Mouse (Mus musculus): ENCODE measurements around the gene Gm20388. TPM values are rescaled to one million over a fixed set of nuclear protein-coding genes. Genes with fewer than 3 reads are reported as not detected.
"Not testable (repeated sequence)": the region's sequence is repeated elsewhere in the genome, so short reads cannot be mapped to it uniquely, and the experiment has no call there.

Gene Gm20388
- polyA plus RNA-seq, 1 experiment, result 59.3 TPM

DNA sequence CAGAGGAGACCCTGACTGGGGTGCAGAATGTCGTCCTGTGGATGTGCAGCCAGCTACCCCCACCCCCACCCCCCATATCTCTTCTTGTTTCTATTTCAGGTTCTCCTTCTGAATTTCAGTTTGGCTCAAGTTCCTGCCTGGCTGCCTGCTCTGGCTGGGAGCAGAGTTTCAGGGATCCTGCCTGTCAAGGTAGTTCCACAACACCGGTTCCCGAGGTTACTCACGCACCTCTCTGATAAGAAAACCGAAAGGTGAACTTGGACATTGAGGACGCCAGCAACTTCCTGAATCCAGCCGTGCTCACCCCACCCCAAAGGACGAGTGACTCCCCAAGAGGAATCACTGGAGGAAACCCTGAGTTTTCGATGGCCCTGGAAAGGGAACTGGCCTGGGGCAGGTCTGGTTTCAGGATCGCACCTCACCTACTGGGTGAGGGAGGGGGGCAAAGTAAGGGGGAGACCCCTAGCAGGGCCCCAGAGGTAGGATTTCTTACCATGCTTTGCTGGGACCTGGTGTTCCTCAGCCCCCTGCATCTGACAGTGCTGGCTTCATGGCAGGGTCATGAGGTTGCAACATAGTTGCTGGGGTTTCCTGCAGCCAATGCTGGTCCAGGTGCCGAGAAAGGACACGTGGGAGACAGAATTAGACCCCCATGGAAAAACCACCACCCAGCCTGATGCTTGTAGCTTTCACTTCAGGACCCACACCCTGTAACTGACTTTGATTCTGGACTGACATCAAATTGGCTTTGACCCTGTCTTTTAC is 858.0 kb downstream of the Gm20388 start:
- no peak for DNase-seq (ENCODE audit: low read depth)
- no peak for TF ChIP-seq POLR2A (IDR thresholded peaks at IDR 0.05; ENCODE audit: borderline replicate concordance, extremely low read depth, insufficient read depth, insufficient read length, poor library complexity, severe bottlenecking)
- TF ChIP-seq CTCF (IDR thresholded peaks at IDR 0.05; ENCODE audit: borderline replicate concordance, extremely low read depth, insufficient read depth, insufficient read length), result no peak

DNA sequence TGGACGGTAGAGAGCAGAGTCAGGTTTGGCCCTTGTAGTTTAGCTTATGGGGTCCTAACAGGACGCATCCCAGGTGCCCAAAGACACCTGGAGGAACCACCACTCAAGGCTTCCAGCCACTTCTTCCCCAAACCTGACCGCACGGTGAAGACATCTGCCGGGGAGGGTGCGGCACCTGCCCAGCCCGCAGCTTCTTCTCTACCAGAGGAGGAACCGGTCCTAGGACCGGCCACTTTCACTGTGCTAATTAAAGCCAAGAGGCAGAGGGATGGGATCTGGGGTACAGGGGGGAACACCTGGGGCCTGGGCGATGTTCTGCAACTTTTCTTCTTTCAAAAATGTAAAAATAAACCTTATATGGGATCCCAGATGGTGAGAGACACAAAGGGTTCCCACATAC is 866.5 kb downstream of the Gm20388 start:
- DNase-seq (ENCODE audit: low read depth), result no peak
- TF ChIP-seq CTCF (IDR thresholded peaks at IDR 0.05; ENCODE audit: borderline replicate concordance, extremely low read depth, insufficient read depth, insufficient read length), result no peak
- no peak for TF ChIP-seq POLR2A (IDR thresholded peaks at IDR 0.05; ENCODE audit: borderline replicate concordance, extremely low read depth, insufficient read depth, insufficient read length, poor library complexity, severe bottlenecking)

DNA sequence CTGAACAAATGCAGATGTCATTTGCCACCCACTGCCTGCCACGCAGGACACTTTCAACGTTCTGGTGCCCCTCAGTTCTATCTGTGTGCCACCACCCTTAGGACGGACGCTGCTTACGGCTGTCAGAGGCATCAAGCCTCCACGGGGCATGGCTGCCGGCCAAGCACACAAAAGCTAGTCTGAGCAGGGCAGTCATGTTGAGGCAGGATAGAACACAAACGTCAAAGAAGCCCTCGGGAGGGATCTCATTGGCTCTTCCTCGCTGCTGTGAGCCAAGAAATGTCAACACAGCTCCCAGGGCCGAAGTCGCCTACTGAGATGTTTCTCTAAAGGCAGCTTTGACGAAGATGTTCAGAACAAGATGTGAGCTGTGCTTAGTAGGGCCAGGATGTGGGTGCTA is 867.1 kb downstream of the Gm20388 start:
- DNase-seq (ENCODE audit: low read depth), result peak; percentile 37
- TF ChIP-seq CTCF (IDR thresholded peaks at IDR 0.05; ENCODE audit: borderline replicate concordance, extremely low read depth, insufficient read depth, insufficient read length), result no peak
- TF ChIP-seq POLR2A (IDR thresholded peaks at IDR 0.05; ENCODE audit: borderline replicate concordance, extremely low read depth, insufficient read depth, insufficient read length, poor library complexity, severe bottlenecking), result no peak

DNA sequence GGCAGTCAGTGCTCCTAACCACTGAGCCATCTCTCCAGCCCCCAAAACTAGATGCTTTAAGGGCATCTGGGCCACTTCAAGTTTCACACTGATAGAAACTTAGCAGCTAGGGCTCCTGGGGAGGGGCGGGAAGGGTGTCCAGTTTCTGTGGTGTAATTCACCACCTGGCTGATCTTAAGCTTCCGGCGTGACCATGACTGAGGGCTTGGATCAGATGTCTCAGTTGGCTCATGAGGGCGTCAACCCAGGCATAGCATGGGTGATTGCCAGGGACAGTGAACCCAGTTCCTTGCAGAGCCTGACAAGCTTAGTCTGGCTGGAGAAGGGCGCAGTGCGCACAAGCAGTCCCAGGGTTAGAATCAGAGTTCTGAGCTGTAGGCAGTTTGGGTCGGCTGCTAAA is 868.5 kb downstream of the Gm20388 start:
- no peak for DNase-seq (ENCODE audit: low read depth)
- no peak for TF ChIP-seq CTCF (IDR thresholded peaks at IDR 0.05; ENCODE audit: borderline replicate concordance, extremely low read depth, insufficient read depth, insufficient read length)
- TF ChIP-seq POLR2A (IDR thresholded peaks at IDR 0.05; ENCODE audit: borderline replicate concordance, extremely low read depth, insufficient read depth, insufficient read length, poor library complexity, severe bottlenecking), result no peak

DNA sequence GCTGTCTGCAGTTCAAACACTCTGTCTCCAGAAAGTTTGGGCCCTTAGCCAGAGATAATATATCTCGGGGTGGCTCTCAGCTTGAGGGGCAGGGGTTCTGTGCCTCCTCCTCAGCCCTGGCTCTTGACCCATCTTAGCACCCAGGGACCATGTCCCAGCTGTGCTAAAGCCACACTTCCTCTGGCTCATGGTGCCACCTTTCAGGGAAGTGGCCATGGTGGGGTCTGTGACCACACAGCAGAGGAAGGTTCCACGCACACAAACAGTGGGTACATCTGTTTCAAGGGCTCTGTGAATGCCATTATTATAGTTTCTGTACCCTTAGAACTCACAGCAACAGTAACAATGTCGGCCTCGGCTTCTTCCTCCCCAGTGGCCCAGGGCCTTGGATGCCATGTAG is 873.1 kb downstream of the Gm20388 start:
- TF ChIP-seq CTCF (IDR thresholded peaks at IDR 0.05; ENCODE audit: borderline replicate concordance, extremely low read depth, insufficient read depth, insufficient read length) (no peak), POLR2A (IDR thresholded peaks at IDR 0.05; ENCODE audit: borderline replicate concordance, extremely low read depth, insufficient read depth, insufficient read length, poor library complexity, severe bottlenecking) (no peak)
- DNase-seq (ENCODE audit: low read depth), result no peak

DNA sequence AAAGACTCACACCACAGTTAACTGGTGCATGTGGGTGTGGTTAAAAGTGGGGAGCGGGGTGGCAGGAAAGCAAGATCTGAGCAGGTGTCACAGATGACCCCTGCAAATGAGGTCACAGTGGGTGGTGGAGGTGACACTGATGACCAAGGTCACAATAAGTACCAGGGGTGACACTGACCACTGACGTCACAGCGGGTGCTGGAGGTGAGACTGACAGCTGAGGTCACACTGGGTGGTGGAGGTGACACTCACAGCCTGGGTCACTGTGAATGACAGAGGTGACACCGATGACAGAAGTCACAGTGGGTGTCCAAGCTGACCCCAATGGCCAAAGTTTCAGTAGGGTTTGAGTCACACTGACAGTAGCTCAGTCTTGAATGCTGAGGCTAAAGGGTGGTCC is 876.1 kb downstream of the Gm20388 start:
- TF ChIP-seq POLR2A (IDR thresholded peaks at IDR 0.05; ENCODE audit: borderline replicate concordance, extremely low read depth, insufficient read depth, insufficient read length, poor library complexity, severe bottlenecking) (no peak), CTCF (IDR thresholded peaks at IDR 0.05; ENCODE audit: borderline replicate concordance, extremely low read depth, insufficient read depth, insufficient read length) (no peak)
- DNase-seq (ENCODE audit: low read depth), result no peak

DNA sequence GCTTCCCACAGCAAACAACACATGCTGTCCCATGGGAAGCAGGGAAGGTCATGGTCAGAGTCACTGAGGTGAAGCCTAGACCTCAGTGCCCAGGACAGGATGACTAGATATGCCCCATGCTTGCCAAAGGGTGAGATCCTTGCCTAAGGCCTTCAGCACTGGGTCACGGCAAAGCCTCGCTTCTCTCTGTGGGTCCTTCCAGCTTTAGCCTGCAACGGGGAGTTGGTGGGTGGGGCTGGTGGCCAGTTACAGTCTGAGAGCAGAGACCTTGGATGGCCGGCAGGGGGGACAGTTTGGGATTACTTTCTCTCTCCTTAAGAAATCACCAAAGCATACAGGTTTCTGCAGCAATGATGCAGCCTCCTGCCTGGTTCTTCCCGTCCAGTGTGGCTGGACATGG is 877.0 kb downstream of the Gm20388 start:
- DNase-seq (ENCODE audit: low read depth), result no peak
- TF ChIP-seq CTCF (IDR thresholded peaks at IDR 0.05; ENCODE audit: borderline replicate concordance, extremely low read depth, insufficient read depth, insufficient read length), result no peak

DNA sequence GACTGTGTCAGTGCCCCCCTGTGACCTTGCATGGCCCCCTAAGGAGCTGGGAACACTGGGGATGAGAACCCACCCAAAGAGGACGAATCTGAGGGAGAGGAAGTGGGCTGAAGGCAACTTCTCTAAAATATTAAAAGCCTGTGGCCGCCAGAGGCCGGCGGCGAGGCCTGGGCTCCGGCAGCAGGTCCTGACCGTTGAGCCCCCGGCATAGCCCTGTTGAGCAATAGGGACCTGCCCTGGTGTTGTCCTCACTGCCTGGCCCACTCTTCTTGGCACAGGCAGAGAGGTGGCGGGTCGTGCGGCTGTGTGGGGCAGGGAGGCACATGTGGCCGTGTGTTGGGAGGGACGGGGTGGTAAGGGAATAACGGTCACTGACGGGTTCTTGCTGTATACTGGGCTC is 882.1 kb downstream of the Gm20388 start:
- no peak for TF ChIP-seq CTCF (IDR thresholded peaks at IDR 0.05; ENCODE audit: borderline replicate concordance, extremely low read depth, insufficient read depth, insufficient read length)
- no peak for TF ChIP-seq POLR2A (IDR thresholded peaks at IDR 0.05; ENCODE audit: borderline replicate concordance, extremely low read depth, insufficient read depth, insufficient read length, poor library complexity, severe bottlenecking)
- DNase-seq (ENCODE audit: low read depth), result no peak

DNA sequence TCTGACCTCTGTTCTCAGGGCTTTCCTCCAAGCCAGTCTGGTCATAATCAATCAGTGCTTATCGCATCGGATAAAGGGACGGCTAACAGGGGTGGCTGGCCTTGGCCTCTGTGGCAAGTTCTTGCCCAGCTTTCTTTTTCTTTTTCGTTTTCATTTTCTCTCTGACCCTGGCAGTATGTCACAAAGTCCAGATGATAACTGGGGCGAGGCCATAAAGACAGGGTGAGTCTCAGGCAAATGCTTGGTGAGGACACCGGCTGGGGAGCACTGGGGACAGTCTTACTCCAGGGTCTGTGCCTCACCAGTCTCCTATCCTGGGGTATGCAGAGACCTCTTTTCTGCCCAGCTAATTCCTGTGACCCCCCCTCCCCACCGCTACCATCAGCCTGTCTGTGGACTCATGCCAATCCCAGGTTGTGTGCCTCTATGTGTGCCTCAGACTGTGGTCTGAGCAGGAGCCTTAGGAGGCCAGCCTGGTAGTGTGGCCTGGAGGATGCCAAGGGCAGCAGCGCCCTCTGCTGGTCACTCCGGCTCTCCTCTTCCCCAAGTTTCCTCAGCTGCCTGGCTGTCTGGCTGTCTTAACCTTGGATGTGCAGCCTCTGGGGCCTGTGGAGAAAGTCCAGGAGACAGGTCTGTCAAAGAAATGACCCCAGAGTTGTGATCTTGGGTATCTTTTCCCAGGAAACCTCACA is 885.4 kb downstream of the Gm20388 start:
- DNase-seq (ENCODE audit: low read depth), result peak; percentile 85
- TF ChIP-seq POLR2A (IDR thresholded peaks at IDR 0.05; ENCODE audit: borderline replicate concordance, extremely low read depth, insufficient read depth, insufficient read length, poor library complexity, severe bottlenecking) (no peak), CTCF (IDR thresholded peaks at IDR 0.05; ENCODE audit: borderline replicate concordance, extremely low read depth, insufficient read depth, insufficient read length) (peak; percentile 99)

DNA sequence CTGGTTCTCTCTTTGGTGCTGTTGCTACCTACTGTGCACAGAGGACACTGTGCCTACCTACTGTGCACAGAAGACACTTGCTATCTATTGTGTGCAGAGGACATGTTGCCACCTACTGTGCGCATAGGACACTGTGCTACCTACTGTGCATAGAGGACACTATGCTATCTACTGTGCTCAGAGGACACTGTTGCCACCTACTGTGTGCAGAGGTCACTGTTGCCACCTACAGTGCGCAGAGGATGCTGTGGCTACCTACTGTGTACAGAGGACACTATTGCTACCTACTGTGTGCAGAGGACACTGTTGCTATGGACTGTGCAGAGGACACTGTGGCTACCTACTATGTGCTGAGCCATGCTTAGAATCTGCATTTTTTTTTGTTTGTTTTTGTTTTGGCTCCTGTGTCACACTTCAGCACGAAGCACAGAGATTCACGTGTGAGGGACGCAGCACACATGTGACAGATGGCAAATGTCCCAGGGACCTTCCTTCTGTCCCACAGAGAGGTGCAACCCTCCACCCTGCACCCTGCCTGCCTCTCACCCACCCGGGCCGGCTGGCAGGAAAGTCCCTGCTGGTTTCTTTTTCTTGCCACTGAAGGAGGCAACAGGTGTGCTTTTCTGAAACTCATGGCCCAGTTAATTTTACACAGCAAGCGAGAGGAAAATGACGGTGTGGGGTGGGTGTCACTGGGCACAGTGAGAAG is 886.5 kb downstream of the Gm20388 start:
- TF ChIP-seq POLR2A (IDR thresholded peaks at IDR 0.05; ENCODE audit: borderline replicate concordance, extremely low read depth, insufficient read depth, insufficient read length, poor library complexity, severe bottlenecking), result no peak
- TF ChIP-seq CTCF (IDR thresholded peaks at IDR 0.05; ENCODE audit: borderline replicate concordance, extremely low read depth, insufficient read depth, insufficient read length), result no peak
- DNase-seq (ENCODE audit: low read depth), result no peak

DNA sequence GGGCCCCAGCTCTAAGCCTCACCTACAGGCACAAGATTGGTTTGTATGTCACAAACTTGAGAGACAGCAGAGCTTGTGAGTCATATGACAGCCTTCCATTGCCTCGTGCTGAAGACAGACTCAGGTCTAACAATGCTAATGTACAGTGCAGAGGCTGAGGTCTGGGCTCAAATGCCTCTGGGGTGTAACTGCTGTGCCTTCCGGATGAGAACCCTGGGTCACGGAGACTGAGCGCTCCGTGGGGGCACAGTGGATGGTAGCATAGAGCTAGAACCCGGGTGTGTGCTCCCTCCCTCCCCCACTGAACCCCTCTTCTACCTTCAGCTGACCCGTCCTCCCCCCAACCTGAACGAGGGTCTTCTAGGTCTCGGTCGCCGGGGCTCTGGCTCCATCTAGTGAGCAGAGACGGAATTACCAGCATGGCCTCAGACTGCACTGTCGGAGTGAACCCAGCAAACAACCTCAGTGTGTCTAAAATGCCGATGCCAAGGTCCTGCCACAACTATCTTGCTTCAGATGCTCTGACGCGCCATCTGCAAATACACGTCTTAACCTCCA is 889.7 kb downstream of the Gm20388 start:
- TF ChIP-seq POLR2A (IDR thresholded peaks at IDR 0.05; ENCODE audit: borderline replicate concordance, extremely low read depth, insufficient read depth, insufficient read length, poor library complexity, severe bottlenecking) (no peak), CTCF (IDR thresholded peaks at IDR 0.05; ENCODE audit: borderline replicate concordance, extremely low read depth, insufficient read depth, insufficient read length) (peak; percentile 89)
- DNase-seq (ENCODE audit: low read depth), result peak; percentile 49

DNA sequence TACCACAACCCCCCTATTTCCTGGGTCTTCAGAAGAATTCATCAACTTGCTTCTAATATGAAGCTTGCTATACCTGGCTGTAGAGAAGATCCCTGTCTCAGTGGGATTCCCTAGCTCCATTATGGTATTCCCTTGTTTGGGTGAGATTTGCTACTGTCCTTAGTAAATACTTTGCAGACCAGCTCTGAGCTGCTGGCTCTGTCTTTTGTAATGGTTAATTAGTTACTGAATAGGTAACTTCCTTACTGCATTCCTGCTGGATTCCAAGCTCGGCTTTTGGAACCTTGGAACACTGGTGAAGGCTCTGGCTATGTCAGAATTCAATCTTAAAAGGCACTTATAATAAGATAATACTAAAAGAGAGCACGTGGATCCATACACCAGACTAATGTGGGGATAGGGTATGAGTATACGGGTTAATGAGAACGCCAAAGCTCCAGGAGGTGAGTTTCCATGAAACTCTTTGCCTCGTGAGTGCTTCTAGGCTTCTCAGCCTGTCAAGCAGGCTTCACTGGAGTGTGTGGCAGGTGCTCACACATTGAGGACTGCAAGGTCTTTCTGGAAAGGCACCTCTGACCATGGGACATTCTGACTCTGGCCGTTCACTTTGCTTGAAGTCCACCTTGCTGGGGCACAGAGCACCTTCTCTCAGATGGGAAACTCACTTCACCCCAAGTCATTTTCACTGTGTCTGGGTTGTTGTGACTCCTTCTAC is 893.2 kb downstream of the Gm20388 start:
- not testable (repeated sequence) for DNase-seq (ENCODE audit: low read depth)

Measured in brain, embryonic 14.5 days (tissue).